Mouse (Mus musculus): ENCODE measurements around the gene Ppp3ca. TPM values are rescaled to one million over a fixed set of nuclear protein-coding genes. Genes with fewer than 3 reads are reported as not detected.

The Ppp3ca gene
- polyA plus RNA-seq, 2 experiments: 31.5 to 74.8 TPM

GRCm38 (mm10) chr3:136793411-136793810 lies 123.5 kb downstream of the Ppp3ca start:
- H3K4me2 ChIP-seq (replicated peaks; ENCODE audit: low read depth, low read length, severe bottlenecking): no peak overlapping the region
- H3K4me1 ChIP-seq (ENCODE audit: control insufficient read depth, insufficient read depth, low read length): no peaks in the 10 kb centered on the region
- no peak overlapping the region for H3K27ac ChIP-seq (replicated peaks; ENCODE audit: low read depth, low read length)
- no peak overlapping the region for H3K4me3 ChIP-seq (replicated peaks; ENCODE audit: low read length)
- ATAC-seq (ENCODE audit: low FRiP score, low read depth): no peak
- no peak for TF ChIP-seq POLR2A (IDR thresholded peaks at IDR 0.05; ENCODE audit: borderline replicate concordance, extremely low read depth, insufficient read depth, insufficient read length)
- H3K9ac ChIP-seq (ENCODE audit: low read depth, low read length, severe bottlenecking): no peak overlapping the region
- 91% methylated on average over 2 of the region's 2 CpGs for WGBS
- H3K27me3 ChIP-seq (ENCODE audit: control insufficient read depth, insufficient read depth, low read length): no peaks in the 10 kb centered on the region
- no peaks in the 10 kb centered on the region; the same call in 1 of the 2 replicates for H3K36me3 ChIP-seq (ENCODE audit: control insufficient read depth, insufficient read depth, low read length)
- DNase-seq (ENCODE audit: low spot score): no peak
- H3K9me3 ChIP-seq (ENCODE audit: control insufficient read depth, low read length): no peaks in the 10 kb centered on the region

- no peak for TF ChIP-seq POLR2A (IDR thresholded peaks at IDR 0.05; ENCODE audit: borderline replicate concordance, extremely low read depth, insufficient read depth, insufficient read length)
- Histone ChIP-seq H3K9me3 (ENCODE audit: control insufficient read depth, low read length) (no peaks in the 10 kb centered on the region), H3K4me1 (ENCODE audit: control insufficient read depth, insufficient read depth, low read length) (no peaks in the 10 kb centered on the region), H3K9ac (ENCODE audit: low read depth, low read length, severe bottlenecking) (no peak overlapping the region), H3K4me3 (replicated peaks; ENCODE audit: low read length) (no peak overlapping the region), H3K4me2 (replicated peaks; ENCODE audit: low read depth, low read length, severe bottlenecking) (no peak overlapping the region), H3K36me3 (ENCODE audit: control insufficient read depth, insufficient read depth, low read length) (no peaks in the 10 kb centered on the region; the same call in 1 of the 2 replicates), H3K27me3 (ENCODE audit: control insufficient read depth, insufficient read depth, low read length) (no peaks in the 10 kb centered on the region), H3K27ac (replicated peaks; ENCODE audit: low read depth, low read length) (no peak overlapping the region)
- ATAC-seq (ENCODE audit: low FRiP score, low read depth) (no peak), DNase-seq (ENCODE audit: low spot score) (no peak)
- WGBS: 81% methylated on average over 7 of the region's 7 CpGs
Measured at GRCm38 (mm10) chr3:136794426-136795217, 124.7 kb downstream of the Ppp3ca start.

GRCm38 (mm10) chr3:136798896-136799295 lies 129.0 kb downstream of the Ppp3ca start:
- H3K27me3 ChIP-seq (ENCODE audit: control insufficient read depth, insufficient read depth, low read length): no peaks in the 10 kb centered on the region
- no peak overlapping the region for H3K4me2 ChIP-seq (replicated peaks; ENCODE audit: low read depth, low read length, severe bottlenecking)
- no peak for DNase-seq (ENCODE audit: low spot score)
- H3K27ac ChIP-seq (replicated peaks; ENCODE audit: low read depth, low read length): no peak overlapping the region
- no peak overlapping the region for H3K9ac ChIP-seq (ENCODE audit: low read depth, low read length, severe bottlenecking)
- TF ChIP-seq POLR2A (IDR thresholded peaks at IDR 0.05; ENCODE audit: borderline replicate concordance, extremely low read depth, insufficient read depth, insufficient read length): no peak
- no peaks in the 10 kb centered on the region; the same call in 1 of the 2 replicates for H3K36me3 ChIP-seq (ENCODE audit: control insufficient read depth, insufficient read depth, low read length)
- no peak for ATAC-seq (ENCODE audit: low FRiP score, low read depth)
- H3K4me3 ChIP-seq (replicated peaks; ENCODE audit: low read length): no peak overlapping the region
- no peaks in the 10 kb centered on the region for H3K9me3 ChIP-seq (ENCODE audit: control insufficient read depth, low read length)
- WGBS: 96% methylated on average over 3 of the region's 3 CpGs
- H3K4me1 ChIP-seq (ENCODE audit: control insufficient read depth, insufficient read depth, low read length): no peaks in the 10 kb centered on the region

GRCm38 (mm10) chr3:136802595-136802994 lies 132.7 kb downstream of the Ppp3ca start:
- Histone ChIP-seq H3K27ac (replicated peaks; ENCODE audit: low read depth, low read length) (no peak overlapping the region), H3K4me2 (replicated peaks; ENCODE audit: low read depth, low read length, severe bottlenecking) (no peak overlapping the region), H3K9me3 (ENCODE audit: control insufficient read depth, low read length) (no peaks in the 10 kb centered on the region), H3K9ac (ENCODE audit: low read depth, low read length, severe bottlenecking) (no peak overlapping the region), H3K27me3 (ENCODE audit: control insufficient read depth, insufficient read depth, low read length) (no peaks in the 10 kb centered on the region), H3K36me3 (ENCODE audit: control insufficient read depth, insufficient read depth, low read length) (no peaks in the 10 kb centered on the region; the same call in 1 of the 2 replicates), H3K4me1 (ENCODE audit: control insufficient read depth, insufficient read depth, low read length) (no peaks in the 10 kb centered on the region), H3K4me3 (replicated peaks; ENCODE audit: low read length) (no peak overlapping the region)
- DNase-seq (ENCODE audit: low spot score) (no peak), ATAC-seq (ENCODE audit: low FRiP score, low read depth) (no peak)
- WGBS: 63% methylated on average over 4 of the region's 4 CpGs
- TF ChIP-seq POLR2A (IDR thresholded peaks at IDR 0.05; ENCODE audit: borderline replicate concordance, extremely low read depth, insufficient read depth, insufficient read length): no peak

- TF ChIP-seq POLR2A (IDR thresholded peaks at IDR 0.05; ENCODE audit: borderline replicate concordance, extremely low read depth, insufficient read depth, insufficient read length): no peak
- no peak for ATAC-seq (ENCODE audit: low FRiP score, low read depth)
- Histone ChIP-seq H3K4me2 (replicated peaks; ENCODE audit: low read depth, low read length, severe bottlenecking) (no peak overlapping the region), H3K4me3 (replicated peaks; ENCODE audit: low read length) (no peak overlapping the region), H3K27ac (replicated peaks; ENCODE audit: low read depth, low read length) (no peak overlapping the region), H3K9ac (ENCODE audit: low read depth, low read length, severe bottlenecking) (no peak overlapping the region), H3K4me1 (ENCODE audit: control insufficient read depth, insufficient read depth, low read length) (no peaks in the 10 kb centered on the region), H3K9me3 (ENCODE audit: control insufficient read depth, low read length) (no peaks in the 10 kb centered on the region), H3K27me3 (ENCODE audit: control insufficient read depth, insufficient read depth, low read length) (no peaks in the 10 kb centered on the region), H3K36me3 (ENCODE audit: control insufficient read depth, insufficient read depth, low read length) (no peaks in the 10 kb centered on the region)
- WGBS: 90% methylated on average over 4 of the region's 4 CpGs
- no peak for DNase-seq (ENCODE audit: low spot score)
Measured at GRCm38 (mm10) chr3:136805897-136806296, 136.0 kb downstream of the Ppp3ca start.

Measured in limb, embryonic 14.5 days (tissue).